Mouse (Mus musculus) stomach, embryonic 14.5 days (tissue): ENCODE measurements around the gene Herc4. TPM values are rescaled to one million over a fixed set of nuclear protein-coding genes. Genes with fewer than 3 reads are reported as not detected.

Experiments used
- ATAC-seq: fragments of 200-750 bp; cut with Nextera tagmentation; 2 replicates; pipeline ENCODE4 v1.8.0; 2017; ENCODE audit warnings: low read depth, moderate TSS enrichment; ENCODE audit not compliant: insufficient number of reproducible peaks, insufficient read depth, low FRiP score
- H3K27ac ChIP-seq: fragments of 300-500 bp; sonication (generic); 2 replicates; pipeline ENCODE4 v1.5.1; 2014; ENCODE audit warnings: mild to moderate bottlenecking, low read length, moderate library complexity, mixed read lengths
- H3K27me3 ChIP-seq: fragments of 300-500 bp; sonication (generic); 2 replicates; pipeline ENCODE4 v1.6.1; 2014; ENCODE audit warnings: low read length, control low read depth, mixed read lengths; ENCODE audit not compliant: control insufficient read depth, insufficient read depth
- H3K36me3 ChIP-seq: fragments of 300-500 bp; sonication (generic); 2 replicates; pipeline ENCODE4 v1.6.1; 2014; ENCODE audit warnings: mild to moderate bottlenecking, control low read depth, low read length, moderate library complexity, mixed read lengths; ENCODE audit not compliant: control insufficient read depth, insufficient read depth
- H3K4me1 ChIP-seq: fragments of 300-500 bp; sonication (generic); 2 replicates; pipeline ENCODE4 v1.6.1; 2014; ENCODE audit warnings: low read length, control low read depth, mixed read lengths; ENCODE audit not compliant: control insufficient read depth, insufficient read depth
- H3K4me2 ChIP-seq: fragments of 300-500 bp; sonication (generic); replicated peaks from 2 replicates; pipeline ENCODE4 v1.6.1; 2014; ENCODE audit warnings: low read depth, low read length, control low read depth
- H3K4me3 ChIP-seq: fragments of 300-500 bp; sonication (generic); 2 replicates; pipeline ENCODE4 v1.5.1; 2014; ENCODE audit warnings: low read depth, low read length, control low read depth
- H3K9ac ChIP-seq: fragments of 300-500 bp; sonication (generic); replicated peaks from 2 replicates; pipeline ENCODE4 v1.6.1; 2014; ENCODE audit warnings: low read depth, mild to moderate bottlenecking, control low read depth, low read length, moderate library complexity, mixed read lengths
- H3K9me3 ChIP-seq: fragments of 300-500 bp; sonication (generic); 2 replicates; pipeline ENCODE4 v1.6.1; 2016; ENCODE audit warnings: low read depth, low read length, control low read depth; ENCODE audit not compliant: control insufficient read depth
- WGBS: fragments of 180-500 bp; shearing (Covaris S2); extraction: QIAGEN DNeasy Blood & Tissue Kit; methylation state at CpG from one replicate; pipeline ENCODE4 v1.1.7; 2014; 5-methylcytosine and 5-hydroxymethylcytosine counted together
- polyA plus RNA-seq: library from polyadenylated mRNA; unstranded; fragments of >200 nt; fragmentation: Nextera tagmentation; extraction: Ambion mirVana; gene quantifications from 2 replicates; pipeline ENCODE4 v1.2.1, GENCODE M21; 2014

Herc4 gene
- polyA plus RNA-seq, 1 experiment from 2014 or later: 49.1 TPM

GRCm38 (mm10) chr10:63259340-63259739 lies 15.7 kb downstream of the Herc4 start:
- Histone ChIP-seq H3K9me3 (no peaks in the 10 kb centered on the region), H3K27ac (no peak overlapping the region), H3K4me1 (no peaks in the 10 kb centered on the region), H3K27me3 (no peaks in the 10 kb centered on the region), H3K4me2 (no peak overlapping the region), H3K36me3 (peaks cover 12% of the 10 kb centered on the region; the same call in 1 of the 2 replicates), H3K9ac (no peak overlapping the region), H3K4me3 (no peak overlapping the region)
- 81% methylated on average over 3 of the region's 3 CpGs for whole genome bisulfite sequencing
- no peak for ATAC-seq

- Histone ChIP-seq H3K27ac (no peak overlapping the region), H3K9me3 (no peaks in the 10 kb centered on the region), H3K9ac (no peak overlapping the region), H3K4me3 (no peak overlapping the region), H3K36me3 (peaks cover 13% of the 10 kb centered on the region; the same call in 1 of the 2 replicates), H3K4me2 (no peak overlapping the region), H3K27me3 (no peaks in the 10 kb centered on the region), H3K4me1 (no peaks in the 10 kb centered on the region)
- no peak for ATAC-seq
- WGBS: 71% methylated on average over 2 of the region's 2 CpGs
These were observed 24.3 kb downstream of the Herc4 start for GRCm38 (mm10) chr10:63267941-63268340.

- no peak for ATAC-seq
- no peaks in the 10 kb centered on the region for H3K27me3 ChIP-seq
- no peak overlapping the region for H3K27ac ChIP-seq
- no peaks in the 10 kb centered on the region for H3K9me3 ChIP-seq
- H3K36me3 ChIP-seq: peaks cover 24% of the 10 kb centered on the region; the same call in 1 of the 2 replicates
- no peak overlapping the region for H3K4me3 ChIP-seq
- no peak overlapping the region for H3K4me2 ChIP-seq
- no peaks in the 10 kb centered on the region for H3K4me1 ChIP-seq
- no peak overlapping the region for H3K9ac ChIP-seq
These were observed 28.8 kb downstream of the Herc4 start for GRCm38 (mm10) chr10:63272401-63272800.

- no peak overlapping the region for H3K4me2 ChIP-seq
- H3K9ac ChIP-seq: no peak overlapping the region
- no peaks in the 10 kb centered on the region for H3K4me1 ChIP-seq
- no peak overlapping the region for H3K4me3 ChIP-seq
- H3K27me3 ChIP-seq: no peaks in the 10 kb centered on the region
- peaks cover 24% of the 10 kb centered on the region; the same call in 1 of the 2 replicates for H3K36me3 ChIP-seq
- H3K9me3 ChIP-seq: no peaks in the 10 kb centered on the region
- ATAC-seq: peak; percentile 58; the same call in 1 of the 2 replicates
- no peak overlapping the region for H3K27ac ChIP-seq
- WGBS: 88% methylated on average over 5 of the region's 5 CpGs
These were observed 29.3 kb downstream of the Herc4 start for GRCm38 (mm10) chr10:63272868-63273267.

- WGBS: 89% methylated on average over 3 of the region's 3 CpGs
- Histone ChIP-seq H3K4me2 (no peak overlapping the region), H3K9ac (no peak overlapping the region), H3K36me3 (peaks cover 27% of the 10 kb centered on the region), H3K27ac (no peak overlapping the region), H3K4me3 (no peak overlapping the region), H3K27me3 (no peaks in the 10 kb centered on the region), H3K4me1 (no peaks in the 10 kb centered on the region), H3K9me3 (no peaks in the 10 kb centered on the region)
- ATAC-seq: peak; percentile 46; the same call in 1 of the 2 replicates
These were observed 33.4 kb downstream of the Herc4 start for GRCm38 (mm10) chr10:63277010-63277409.

GRCm38 (mm10) chr10:63279851-63280250 lies 36.2 kb downstream of the Herc4 start:
- Histone ChIP-seq H3K27ac (no peak overlapping the region), H3K9ac (no peak overlapping the region), H3K36me3 (peaks cover 24% of the 10 kb centered on the region), H3K27me3 (no peaks in the 10 kb centered on the region), H3K4me2 (no peak overlapping the region), H3K9me3 (no peaks in the 10 kb centered on the region), H3K4me3 (no peak overlapping the region), H3K4me1 (no peaks in the 10 kb centered on the region)
- 90% methylated on average over 3 of the region's 3 CpGs for WGBS
- ATAC-seq: no peak

- H3K27me3 ChIP-seq: no peaks in the 10 kb centered on the region
- peaks cover 24% of the 10 kb centered on the region for H3K36me3 ChIP-seq
- no peaks in the 10 kb centered on the region for H3K9me3 ChIP-seq
- no peak overlapping the region for H3K27ac ChIP-seq
- H3K4me2 ChIP-seq: no peak overlapping the region
- no peak overlapping the region for H3K9ac ChIP-seq
- no peaks in the 10 kb centered on the region for H3K4me1 ChIP-seq
- 86% methylated on average over 4 of the region's 4 CpGs for WGBS
- no peak for ATAC-seq
- H3K4me3 ChIP-seq: no peak overlapping the region
These were observed 38.8 kb downstream of the Herc4 start for GRCm38 (mm10) chr10:63282417-63282816.

- H3K27me3 ChIP-seq: no peaks in the 10 kb centered on the region
- no peak overlapping the region for H3K9ac ChIP-seq
- H3K4me3 ChIP-seq: no peak overlapping the region
- 93% methylated on average over 7 of the region's 7 CpGs for WGBS
- H3K4me2 ChIP-seq: no peak overlapping the region
- H3K36me3 ChIP-seq: peaks cover 28% of the 10 kb centered on the region
- no peaks in the 10 kb centered on the region for H3K4me1 ChIP-seq
- no peak overlapping the region for H3K27ac ChIP-seq
- ATAC-seq: no peak
- no peaks in the 10 kb centered on the region for H3K9me3 ChIP-seq
These were observed 39.2 kb downstream of the Herc4 start for GRCm38 (mm10) chr10:63282846-63283245.

GRCm38 (mm10) chr10:63302356-63302755 lies 58.7 kb downstream of the Herc4 start:
- Histone ChIP-seq H3K4me2 (no peak overlapping the region), H3K4me1 (no peaks in the 10 kb centered on the region), H3K36me3 (peaks cover 28% of the 10 kb centered on the region), H3K27ac (no peak overlapping the region), H3K9ac (no peak overlapping the region), H3K27me3 (no peaks in the 10 kb centered on the region), H3K9me3 (no peaks in the 10 kb centered on the region), H3K4me3 (no peak overlapping the region)
- no peak for ATAC-seq
- WGBS: 94% methylated on average over 2 of the region's 2 CpGs
